Mouse (Mus musculus) CH12.LX (cell line): ENCODE measurements around the gene Ptprm.

Experiments
- CTCF ChIP-seq, 2 experiments: IDR thresholded peaks in 1 of 2; conservative IDR thresholded peaks in 1 of 2; 2 replicates each; pipeline ENCODE4 v1.5.1; 2011 to 2012; ENCODE audit warnings: low read depth in 2 of 2, low read length in 2 of 2, improper control_type of control experiment in 1 of 2, inconsistent platforms in 1 of 2, mild to moderate bottlenecking in 1 of 2, moderate library complexity in 1 of 2
- E2F4 ChIP-seq: IDR thresholded peaks from 2 replicates; pipeline ENCODE4 v1.6.1; 2011; ENCODE audit warnings: low read depth, low read length, improper control_type of control experiment; ENCODE audit not compliant: insufficient replicate concordance
- EP300 ChIP-seq: IDR thresholded peaks from 2 replicates; pipeline ENCODE4 v1.6.1; 2011; ENCODE audit warnings: low read length, improper control_type of control experiment
- JUND ChIP-seq: conservative IDR thresholded peaks from 2 replicates; pipeline ENCODE4 v1.6.1; 2011; ENCODE audit warnings: low read depth, low read length, improper control_type of control experiment
- MAFK ChIP-seq: IDR thresholded peaks from 2 replicates; pipeline ENCODE4 v1.6.1; 2011; ENCODE audit warnings: low read length, improper control_type of control experiment; ENCODE audit not compliant: insufficient replicate concordance
- MEF2A ChIP-seq: IDR thresholded peaks from 2 replicates; pipeline ENCODE4 v1.6.1; 2014; ENCODE audit warnings: low read depth, mild to moderate bottlenecking, inconsistent platforms, low read length, improper control_type of control experiment, borderline replicate concordance
- NELFE ChIP-seq: IDR thresholded peaks from 2 replicates; pipeline ENCODE4 v1.6.1; 2011; ENCODE audit warnings: low read depth, low read length, improper control_type of control experiment
- POLR2A ChIP-seq: IDR thresholded peaks from 2 replicates; pipeline ENCODE4 v1.6.1; 2011; ENCODE audit warnings: low read depth, mild to moderate bottlenecking, improper control_type of control experiment, low read length
- POLR2AphosphoS2 ChIP-seq: IDR thresholded peaks from 2 replicates; pipeline ENCODE4 v1.6.1; 2011; ENCODE audit warnings: low read depth, low read length, improper control_type of control experiment
- TCF12 ChIP-seq: IDR thresholded peaks from 2 replicates; pipeline ENCODE4 v1.6.1; 2014; ENCODE audit warnings: low read depth, mild to moderate bottlenecking, inconsistent platforms, low read length, improper control_type of control experiment
- USF1 ChIP-seq: IDR thresholded peaks from 2 replicates; pipeline ENCODE4 v1.6.1; 2014; ENCODE audit warnings: low read depth, mild to moderate bottlenecking, inconsistent platforms, low read length, improper control_type of control experiment

GRCm38 (mm10) chr17:67383635-67384034 is 29.4 kb upstream of the Ptprm start:
- TF ChIP-seq POLR2A (no peak), JUND (no peak), CTCF (conservative IDR thresholded peaks at IDR 0.05 in 1 of 2, IDR thresholded peaks at IDR 0.05 in 1 of 2; ENCODE audit: low read depth in 2 of 2, low read length in 2 of 2) (no peak), EP300 (no peak), POLR2AphosphoS2 (no peak), NELFE (no peak), USF1 (no peak), MEF2A (no peak), E2F4 (no peak), TCF12 (no peak), MAFK (no peak)
